Mouse (Mus musculus): ENCODE results near the gene Haus6.

GRCm38 (mm10) chr4:86611524-86612288 lies at the start of gene Haus6:
- TF ChIP-seq TAL1 (conservative IDR thresholded peaks at IDR 0.05; ENCODE audit: low read depth, low read length), result no peak
- TF ChIP-seq CTCF (IDR thresholded peaks at IDR 0.05; ENCODE audit: low read depth, low read length), result no peak
- no peak for TF ChIP-seq GATA2 (IDR thresholded peaks at IDR 0.05; ENCODE audit: borderline replicate concordance, low read depth, low read length)

All from G1E (cell line).